Mouse (Mus musculus): ENCODE data around the gene Tenm4.

The Tenm4 gene

GRCm38 (mm10) chr7:96808059-96808646 is 637.1 kb downstream of the Tenm4 start:
- no peak for DNase-seq (ENCODE audit: low spot score)

GRCm38 (mm10) chr7:96811691-96812090 is 640.6 kb downstream of the Tenm4 start:
- DNase-seq (ENCODE audit: low spot score), result no peak

- DNase-seq (ENCODE audit: low spot score), result no peak
These were observed 642.0 kb downstream of the Tenm4 start for GRCm38 (mm10) chr7:96813036-96813435.

- no peak for DNase-seq (ENCODE audit: low spot score)
These were observed 642.7 kb downstream of the Tenm4 start for GRCm38 (mm10) chr7:96813497-96814400.

- DNase-seq (ENCODE audit: low spot score), result no peak
These were observed 643.5 kb downstream of the Tenm4 start for GRCm38 (mm10) chr7:96814581-96814980.

- no peak for DNase-seq (ENCODE audit: low spot score)
These were observed 646.1 kb downstream of the Tenm4 start for GRCm38 (mm10) chr7:96817030-96817674.

- no peak for DNase-seq (ENCODE audit: low spot score)
These were observed 647.3 kb downstream of the Tenm4 start for GRCm38 (mm10) chr7:96818236-96818916.

DNA sequence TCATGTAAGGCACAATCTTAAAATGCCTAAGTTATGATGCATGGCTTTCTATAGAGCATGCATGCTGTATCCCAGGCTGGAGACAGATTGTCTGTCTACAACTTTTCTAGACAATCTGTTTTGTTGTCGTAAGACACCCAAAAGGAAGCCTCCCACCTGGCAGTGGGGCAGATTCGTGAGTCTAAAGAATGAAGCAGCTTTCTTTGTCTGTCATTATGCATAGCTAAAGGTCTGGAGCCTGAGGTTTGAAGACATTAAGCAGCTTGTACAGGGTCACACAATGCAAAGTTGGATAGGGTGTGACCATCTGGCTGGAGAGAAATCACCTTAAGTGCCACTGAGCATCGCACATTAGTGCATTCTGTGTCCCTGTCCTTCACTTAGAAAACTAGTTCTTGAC is 648.5 kb downstream of the Tenm4 start:
- DNase-seq (ENCODE audit: low spot score), result no peak

DNA sequence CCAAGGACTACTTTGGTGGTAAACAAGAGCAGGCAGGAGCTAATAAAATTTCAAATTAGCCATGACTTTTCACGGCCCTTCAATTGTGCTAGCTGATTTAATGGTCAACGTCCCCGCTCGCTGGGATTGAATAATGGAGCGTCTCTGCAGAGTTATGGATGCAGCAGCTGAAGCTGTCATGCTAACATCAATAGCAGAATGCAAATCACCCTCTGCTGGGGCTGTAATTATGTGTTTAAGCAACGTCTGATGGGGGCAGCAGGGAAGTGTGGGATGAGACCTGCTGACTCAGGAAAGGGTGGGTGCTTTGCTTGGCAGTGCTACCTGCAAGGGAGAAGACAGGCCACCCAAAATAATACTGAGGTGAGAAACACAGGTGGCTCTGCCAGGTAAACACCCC is 649.3 kb downstream of the Tenm4 start:
- DNase-seq (ENCODE audit: low spot score), result no peak

DNA sequence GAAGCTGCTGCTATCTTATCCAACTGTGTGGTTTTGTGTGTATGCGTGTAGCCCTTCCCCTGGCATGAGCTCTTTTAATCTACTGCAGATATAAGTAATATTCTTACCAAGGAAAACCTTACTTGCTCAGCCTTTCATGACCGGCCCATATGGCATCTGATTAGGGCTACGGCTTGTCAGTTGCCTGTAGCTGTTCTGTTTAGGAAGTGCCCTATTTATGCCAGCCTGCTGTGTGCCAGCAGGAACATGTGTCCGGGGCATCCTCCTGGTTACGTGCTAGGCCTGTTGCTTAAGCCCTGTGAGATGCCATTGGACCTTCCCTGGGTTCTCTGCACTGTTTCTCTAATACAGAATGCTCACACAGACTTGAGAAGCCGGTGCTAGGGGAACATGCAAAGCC is 655.1 kb downstream of the Tenm4 start:
- no peak for DNase-seq (ENCODE audit: low spot score)

GRCm38 (mm10) chr7:96826672-96827071 is 655.6 kb downstream of the Tenm4 start:
- no peak for DNase-seq (ENCODE audit: low spot score)

- no peak for DNase-seq (ENCODE audit: low spot score)
These were observed 661.5 kb downstream of the Tenm4 start for GRCm38 (mm10) chr7:96832551-96832950.

GRCm38 (mm10) chr7:96833012-96833411 is 662.0 kb downstream of the Tenm4 start:
- DNase-seq (ENCODE audit: low spot score), result no peak

DNA sequence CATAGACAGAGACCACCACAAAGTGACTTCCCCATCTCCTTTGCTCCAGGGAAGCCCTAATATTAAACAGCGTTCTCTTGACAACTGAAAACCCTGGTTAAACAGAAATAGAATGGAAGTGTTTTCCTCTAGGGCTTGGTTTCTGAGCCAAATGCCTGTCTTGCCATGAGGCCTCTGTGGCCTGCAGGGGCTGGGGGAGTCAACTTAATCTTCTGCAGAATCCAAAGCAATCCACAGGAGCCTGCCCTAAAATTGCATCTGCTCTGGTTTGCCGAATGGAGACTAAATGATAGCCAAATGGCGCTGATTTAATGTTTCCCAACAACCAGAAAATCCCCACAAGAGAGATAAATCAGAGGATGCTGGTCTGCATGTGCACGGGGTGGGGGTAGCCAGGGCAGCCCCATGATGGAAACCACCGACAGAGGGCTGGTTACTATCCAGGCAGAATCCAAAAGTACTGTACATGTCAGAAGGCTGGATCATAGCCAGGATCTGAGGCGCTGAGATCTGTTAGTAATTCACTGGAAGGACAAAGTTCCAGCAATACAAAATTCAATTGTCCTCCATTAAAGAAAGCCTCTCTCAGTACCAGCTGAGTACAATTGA is 663.7 kb downstream of the Tenm4 start:
- DNase-seq (ENCODE audit: low spot score), result no peak

DNA sequence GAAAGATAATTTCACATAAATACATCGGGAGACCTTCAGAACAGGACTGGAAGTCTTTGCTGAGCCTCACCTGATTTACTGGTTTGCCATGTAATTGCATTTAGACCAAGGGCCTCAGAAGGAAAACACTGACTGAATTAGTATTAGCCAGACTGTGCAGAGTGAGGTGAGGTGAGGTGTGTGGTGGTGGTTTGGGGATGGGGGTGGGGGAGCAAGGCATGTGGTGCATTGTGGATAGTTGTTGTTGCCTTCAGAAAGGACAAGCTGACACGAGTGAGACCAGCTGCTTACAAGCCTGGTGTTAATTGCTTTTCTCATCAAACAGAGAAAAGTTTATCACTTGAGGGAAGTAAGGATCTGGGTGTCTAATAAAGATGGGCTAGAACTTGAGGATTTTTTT is 664.3 kb downstream of the Tenm4 start:
- no peak for DNase-seq (ENCODE audit: low spot score)

DNA sequence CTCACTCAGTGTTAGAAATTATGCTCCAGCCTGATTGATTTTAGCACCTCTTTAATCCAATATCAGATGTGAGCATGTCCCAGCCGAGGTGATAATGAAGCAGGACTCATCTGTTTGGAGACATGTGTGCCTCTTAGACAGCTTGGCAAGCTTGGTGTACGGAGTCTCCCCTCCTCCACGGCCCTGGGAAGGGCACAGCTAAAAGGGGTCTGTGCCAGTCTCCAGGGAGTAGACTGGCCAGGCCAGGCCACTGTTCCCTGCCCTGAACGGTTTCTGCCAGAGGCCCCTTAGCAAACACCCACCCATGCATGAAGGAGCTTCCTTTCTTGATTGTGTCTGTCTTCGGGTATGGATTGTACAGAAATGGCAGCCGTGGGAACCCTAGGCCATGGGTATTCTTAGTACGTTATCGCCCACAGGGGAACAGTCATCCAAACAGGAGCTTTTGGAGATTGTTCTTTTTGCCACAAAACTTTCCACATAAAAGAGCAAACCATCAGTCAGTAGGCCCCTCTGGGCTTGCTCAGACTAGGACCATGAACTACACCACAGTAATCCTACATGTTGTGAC is 667.3 kb downstream of the Tenm4 start:
- DNase-seq (ENCODE audit: low spot score), result no peak

GRCm38 (mm10) chr7:96838926-96839325 is 667.9 kb downstream of the Tenm4 start:
- peak; percentile 48 for DNase-seq (ENCODE audit: low spot score)

DNA sequence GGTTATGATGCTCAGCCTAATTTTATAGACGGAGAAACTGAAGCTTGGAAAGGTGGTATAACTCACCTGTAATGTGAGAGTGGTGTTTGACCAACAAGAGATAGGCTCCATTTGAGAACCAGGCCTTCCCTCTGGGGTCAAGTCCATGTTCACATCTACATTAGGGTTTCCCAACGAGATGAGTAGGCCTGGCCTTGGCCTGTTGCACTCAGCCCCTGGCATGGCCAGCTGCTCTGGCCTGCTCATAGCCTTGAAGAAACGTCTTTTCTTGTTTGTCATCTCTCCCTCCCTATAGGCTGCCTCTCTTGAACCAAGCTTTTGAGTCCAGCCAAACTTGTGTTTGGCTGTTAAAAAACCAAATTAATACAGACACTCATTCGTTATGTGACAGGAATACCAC is 668.5 kb downstream of the Tenm4 start:
- DNase-seq (ENCODE audit: low spot score), result no peak

DNA sequence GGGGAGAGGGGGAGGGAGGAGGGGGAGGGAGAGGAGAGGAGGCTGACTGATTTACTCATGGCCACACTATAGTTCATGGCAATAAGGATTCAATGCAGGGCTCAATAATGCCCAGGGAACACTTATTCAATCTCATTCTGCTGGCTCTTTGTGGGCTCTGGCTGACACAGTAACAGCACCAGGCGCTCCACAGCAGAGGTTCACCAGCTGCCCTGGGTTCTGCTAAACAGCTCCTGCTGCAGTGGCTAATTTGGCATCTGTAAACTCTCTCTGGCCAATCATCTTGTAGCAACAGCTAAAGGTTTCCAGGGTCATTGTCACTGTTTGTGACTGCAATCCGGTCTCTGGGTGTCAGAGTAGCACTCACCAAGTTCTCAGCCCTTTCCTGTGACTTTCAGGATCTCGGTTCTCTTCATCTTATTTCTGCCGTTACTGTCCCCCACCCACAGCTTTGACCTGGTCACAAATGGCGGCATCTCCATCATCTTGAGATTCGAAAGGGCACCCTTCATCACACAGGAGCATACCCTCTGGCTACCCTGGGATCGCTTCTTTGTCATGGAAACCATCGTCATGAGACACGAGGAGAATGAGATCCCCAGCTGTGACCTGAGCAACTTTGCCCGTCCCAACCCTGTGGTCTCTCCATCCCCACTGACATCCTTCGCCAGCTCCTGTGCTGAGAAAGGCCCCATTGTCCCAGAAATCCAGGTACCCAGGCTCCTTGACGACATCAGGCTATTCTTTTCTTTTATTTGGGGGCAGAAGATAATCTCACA is 671.6 kb downstream of the Tenm4 start:
- DNase-seq (ENCODE audit: low spot score), result no peak

GRCm38 (mm10) chr7:96844104-96844894 is 673.3 kb downstream of the Tenm4 start:
- DNase-seq (ENCODE audit: low spot score), result no peak
